Mouse (Mus musculus): ENCODE measurements around the gene Smim13. TPM values are rescaled to one million over a fixed set of nuclear protein-coding genes. Genes with fewer than 3 reads are reported as not detected.
"Not testable (repeated sequence)": the region's sequence is repeated elsewhere in the genome, so short reads cannot be mapped to it uniquely, and the experiment has no call there.

Gene Smim13
- 13.6 and 14.5 TPM in 2 replicates for polyA plus RNA-seq (2016; fragmentation: Nextera tagmentation; extraction: Ambion mirVana)

GRCm38 (mm10) chr13:41249538-41250317 lies at the start of gene Smim13:
Gene Smim13, plus strand, starts transcription at chr13:41249844.
- H3K27ac ChIP-seq (ENCODE audit: poor library complexity, severe bottlenecking), result peak within 1 kb of the TSS; percentile 82
- H3K27me3 ChIP-seq (replicated peaks), result no peaks in the 10 kb centered on the region
- H3K4me3 ChIP-seq, result peak within 1 kb of the TSS; percentile 94
- WGBS, result 1% methylated on average over 75 of the region's 78 CpGs
- ATAC-seq (ENCODE audit: insufficient number of reproducible peaks, low FRiP score), result peak; percentile 96
- peak within 1 kb of the TSS; percentile 89 for H3K9ac ChIP-seq
- H3K4me1 ChIP-seq (replicated peaks), result peaks cover 13% of the 10 kb centered on the region
- peak within 1 kb of the TSS; percentile 88 for H3K4me2 ChIP-seq
- no peaks in the 10 kb centered on the region for H3K36me3 ChIP-seq
- no peaks in the 10 kb centered on the region for H3K9me3 ChIP-seq (replicated peaks)

DNA sequence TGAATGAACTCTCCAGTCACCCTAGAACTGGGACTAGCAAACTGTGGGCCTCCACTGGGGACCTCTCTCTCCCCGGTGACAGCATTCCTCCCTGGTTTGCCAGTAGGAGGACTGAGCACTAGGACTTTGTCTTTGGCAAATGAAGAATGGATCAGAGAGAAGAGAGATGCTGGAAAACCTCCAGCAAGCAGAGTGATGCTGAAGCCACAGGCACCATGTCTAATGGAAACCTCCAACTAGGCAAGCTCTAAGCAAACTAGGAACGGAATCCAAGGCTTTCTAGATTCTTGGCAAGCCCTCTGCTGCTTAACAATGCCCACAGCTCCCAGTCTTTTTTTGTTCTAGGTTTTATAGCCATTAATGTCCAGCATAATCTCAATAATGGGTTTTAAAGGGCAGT lies 48.8 kb upstream of the Smim13 start:
- Histone ChIP-seq H3K27ac (ENCODE audit: poor library complexity, severe bottlenecking) (no peak overlapping the region), H3K9ac (no peak overlapping the region), H3K4me2 (no peak overlapping the region), H3K4me1 (replicated peaks) (0 out of 2 replicates have a peak, but pooled peaks cover 3% of the 10 kb centered on the region), H3K36me3 (no peaks in the 10 kb centered on the region), H3K4me3 (no peak overlapping the region), H3K27me3 (replicated peaks) (no peaks in the 10 kb centered on the region), H3K9me3 (replicated peaks) (no peaks in the 10 kb centered on the region)
- 78% methylated on average over 2 of the region's 2 CpGs for WGBS
- ATAC-seq (ENCODE audit: insufficient number of reproducible peaks, low FRiP score), result no peak

DNA sequence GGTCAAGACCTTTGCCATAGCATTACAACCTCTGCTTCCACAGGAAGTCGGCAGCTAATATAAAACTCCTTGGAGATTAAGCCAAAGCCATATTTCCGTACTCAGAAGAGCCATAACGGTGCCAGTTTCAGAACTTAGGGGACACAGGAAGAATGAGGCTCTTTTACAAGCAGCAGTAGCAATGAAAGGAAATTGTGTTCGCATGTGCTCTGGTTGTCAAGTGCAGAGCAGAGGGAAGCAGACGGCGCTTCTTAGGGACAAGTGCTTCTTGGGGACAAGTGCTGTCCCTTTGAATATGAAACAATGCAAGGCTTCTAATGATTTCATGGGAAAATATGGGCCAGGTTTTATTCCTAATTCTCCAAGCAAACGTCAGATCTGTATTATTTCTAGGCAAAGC lies 46.4 kb upstream of the Smim13 start:
- ATAC-seq (ENCODE audit: insufficient number of reproducible peaks, low FRiP score), result no peak
- H3K4me1 ChIP-seq (replicated peaks), result 0 out of 2 replicates have a peak, but pooled peaks cover 3% of the 10 kb centered on the region
- no peak overlapping the region for H3K27ac ChIP-seq (ENCODE audit: poor library complexity, severe bottlenecking)
- no peak overlapping the region for H3K9ac ChIP-seq
- 71% methylated on average over 7 of the region's 7 CpGs for WGBS
- no peak overlapping the region for H3K4me2 ChIP-seq
- no peak overlapping the region for H3K4me3 ChIP-seq
- H3K36me3 ChIP-seq, result no peaks in the 10 kb centered on the region
- no peaks in the 10 kb centered on the region for H3K27me3 ChIP-seq (replicated peaks)
- no peaks in the 10 kb centered on the region for H3K9me3 ChIP-seq (replicated peaks)

DNA sequence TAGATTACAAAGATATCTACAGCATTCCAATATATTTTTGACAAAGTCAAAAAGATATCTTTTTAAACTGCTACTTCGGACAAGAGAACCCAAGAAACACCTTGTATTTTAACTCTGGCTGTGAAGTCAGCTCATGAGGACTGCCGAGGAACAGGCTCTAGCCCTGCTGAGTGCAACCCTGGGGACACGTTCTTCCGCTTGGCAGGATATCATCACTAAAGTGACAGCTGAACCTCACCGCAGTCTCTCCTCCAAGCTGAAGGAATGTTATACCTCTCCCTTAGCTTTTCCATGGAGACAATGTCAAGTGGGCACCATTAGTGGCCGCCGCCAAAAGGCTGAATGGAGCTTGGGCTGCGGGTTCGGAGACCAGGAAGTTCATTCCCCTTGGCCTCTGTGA lies 46.0 kb upstream of the Smim13 start:
- no peak overlapping the region for H3K4me2 ChIP-seq
- ATAC-seq (ENCODE audit: insufficient number of reproducible peaks, low FRiP score), result no peak
- no peak overlapping the region for H3K9ac ChIP-seq
- no peaks in the 10 kb centered on the region for H3K27me3 ChIP-seq (replicated peaks)
- 51% methylated on average over 9 of the region's 9 CpGs for WGBS
- no peak overlapping the region for H3K27ac ChIP-seq (ENCODE audit: poor library complexity, severe bottlenecking)
- no peak overlapping the region for H3K4me3 ChIP-seq
- H3K9me3 ChIP-seq (replicated peaks), result no peaks in the 10 kb centered on the region
- H3K4me1 ChIP-seq (replicated peaks), result 0 out of 2 replicates have a peak, but pooled peaks cover 3% of the 10 kb centered on the region
- H3K36me3 ChIP-seq, result no peaks in the 10 kb centered on the region

GRCm38 (mm10) chr13:41205568-41205967 lies 44.1 kb upstream of the Smim13 start:
- not testable (repeated sequence) for ATAC-seq (ENCODE audit: insufficient number of reproducible peaks, low FRiP score); H3K4me2 ChIP-seq; H3K9me3 ChIP-seq (replicated peaks); H3K4me3 ChIP-seq; H3K27me3 ChIP-seq (replicated peaks); H3K27ac ChIP-seq (ENCODE audit: poor library complexity, severe bottlenecking); H3K36me3 ChIP-seq; H3K9ac ChIP-seq; H3K4me1 ChIP-seq (replicated peaks)

- no peak overlapping the region for H3K27ac ChIP-seq (ENCODE audit: poor library complexity, severe bottlenecking)
- H3K4me2 ChIP-seq, result no peak overlapping the region
- no peaks in the 10 kb centered on the region for H3K36me3 ChIP-seq
- no peak for ATAC-seq (ENCODE audit: insufficient number of reproducible peaks, low FRiP score)
- WGBS, result 79% methylated on average over 5 of the region's 5 CpGs
- H3K27me3 ChIP-seq (replicated peaks), result no peaks in the 10 kb centered on the region
- no peaks in the 10 kb centered on the region for H3K9me3 ChIP-seq (replicated peaks)
- no peak overlapping the region for H3K9ac ChIP-seq
- 0 out of 2 replicates have a peak, but pooled peaks cover 3% of the 10 kb centered on the region for H3K4me1 ChIP-seq (replicated peaks)
- H3K4me3 ChIP-seq, result no peak overlapping the region
These were observed 43.4 kb upstream of the Smim13 start for GRCm38 (mm10) chr13:41206241-41206640.

GRCm38 (mm10) chr13:41211276-41211675 lies 38.4 kb upstream of the Smim13 start:
- no peak overlapping the region for H3K4me2 ChIP-seq
- no peaks in the 10 kb centered on the region for H3K27me3 ChIP-seq (replicated peaks)
- no peak overlapping the region for H3K9ac ChIP-seq
- H3K9me3 ChIP-seq (replicated peaks), result no peaks in the 10 kb centered on the region
- no peaks in the 10 kb centered on the region for H3K4me1 ChIP-seq (replicated peaks)
- H3K36me3 ChIP-seq, result no peaks in the 10 kb centered on the region
- WGBS, result 62% methylated on average over 4 of the region's 4 CpGs
- no peak for ATAC-seq (ENCODE audit: insufficient number of reproducible peaks, low FRiP score)
- H3K4me3 ChIP-seq, result no peak overlapping the region
- H3K27ac ChIP-seq (ENCODE audit: poor library complexity, severe bottlenecking), result no peak overlapping the region

- no peak overlapping the region for H3K27ac ChIP-seq (ENCODE audit: poor library complexity, severe bottlenecking)
- 60% methylated on average over 6 of the region's 6 CpGs for WGBS
- H3K4me3 ChIP-seq, result no peak overlapping the region
- no peak overlapping the region for H3K4me2 ChIP-seq
- H3K4me1 ChIP-seq (replicated peaks), result no peaks in the 10 kb centered on the region
- H3K36me3 ChIP-seq, result no peaks in the 10 kb centered on the region
- no peak overlapping the region for H3K9ac ChIP-seq
- H3K9me3 ChIP-seq (replicated peaks), result no peaks in the 10 kb centered on the region
- no peaks in the 10 kb centered on the region for H3K27me3 ChIP-seq (replicated peaks)
- ATAC-seq (ENCODE audit: insufficient number of reproducible peaks, low FRiP score), result no peak
These were observed 36.9 kb upstream of the Smim13 start for GRCm38 (mm10) chr13:41212558-41213322.

DNA sequence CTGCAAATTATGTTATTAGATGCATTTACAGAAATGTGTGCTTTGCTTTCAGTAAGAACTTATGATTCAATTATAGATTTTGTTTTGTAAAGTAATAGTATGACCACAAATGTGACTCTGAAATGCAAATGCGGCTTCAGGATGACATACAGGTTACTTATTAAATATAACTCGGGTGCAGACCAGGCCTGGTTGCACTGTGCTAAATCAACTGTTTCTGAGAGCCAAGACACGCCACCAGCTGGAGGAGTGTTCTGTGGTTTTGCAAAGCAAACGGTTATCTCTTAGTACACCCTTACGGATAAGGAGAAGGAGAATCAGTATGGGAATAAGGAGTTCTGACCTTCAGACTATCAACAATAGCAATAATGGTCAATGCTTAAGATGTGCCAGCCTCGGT lies 34.0 kb upstream of the Smim13 start:
- Histone ChIP-seq H3K4me1 (replicated peaks) (no peaks in the 10 kb centered on the region), H3K9me3 (replicated peaks) (peaks cover 3% of the 10 kb centered on the region), H3K4me2 (no peak overlapping the region), H3K27me3 (replicated peaks) (no peaks in the 10 kb centered on the region), H3K4me3 (no peak overlapping the region), H3K36me3 (no peaks in the 10 kb centered on the region), H3K9ac (no peak overlapping the region), H3K27ac (ENCODE audit: poor library complexity, severe bottlenecking) (no peak overlapping the region)
- WGBS, result 75% methylated on average over 6 of the region's 6 CpGs
- no peak for ATAC-seq (ENCODE audit: insufficient number of reproducible peaks, low FRiP score)

GRCm38 (mm10) chr13:41216236-41216635 lies 33.4 kb upstream of the Smim13 start:
- H3K9ac ChIP-seq, result no peak overlapping the region
- no peaks in the 10 kb centered on the region for H3K36me3 ChIP-seq
- no peak overlapping the region for H3K4me3 ChIP-seq
- no peak overlapping the region for H3K27ac ChIP-seq (ENCODE audit: poor library complexity, severe bottlenecking)
- no peaks in the 10 kb centered on the region for H3K4me1 ChIP-seq (replicated peaks)
- WGBS, result 76% methylated on average over 3 of the region's 3 CpGs
- H3K9me3 ChIP-seq (replicated peaks), result peaks cover 6% of the 10 kb centered on the region
- H3K27me3 ChIP-seq (replicated peaks), result no peaks in the 10 kb centered on the region
- ATAC-seq (ENCODE audit: insufficient number of reproducible peaks, low FRiP score), result no peak
- H3K4me2 ChIP-seq, result no peak overlapping the region

GRCm38 (mm10) chr13:41219056-41219455 lies 30.6 kb upstream of the Smim13 start:
- no peak overlapping the region for H3K9ac ChIP-seq
- WGBS, result 52% methylated on average over 1 of the region's 1 CpGs

More at GRCm38 (mm10) chr13:41219056-41219455, 30.6 kb upstream of the Smim13 start:
- no peak for ATAC-seq (ENCODE audit: insufficient number of reproducible peaks, low FRiP score)
- Histone ChIP-seq H3K4me1 (replicated peaks) (no peaks in the 10 kb centered on the region), H3K4me3 (no peak overlapping the region), H3K4me2 (no peak overlapping the region), H3K27ac (ENCODE audit: poor library complexity, severe bottlenecking) (no peak overlapping the region), H3K36me3 (no peaks in the 10 kb centered on the region), H3K9me3 (replicated peaks) (peaks cover 20% of the 10 kb centered on the region), H3K27me3 (replicated peaks) (no peaks in the 10 kb centered on the region)

All from heart, embryonic 12.5 days (tissue).